Mouse (Mus musculus) midbrain, embryonic 14.5 days (tissue): Measurements from ENCODE around the gene Tmem236. TPM values are rescaled to one million over a fixed set of nuclear protein-coding genes. Genes with fewer than 3 reads are reported as not detected.

ENCODE experiments used
- ATAC-seq: fragments of 200-750 bp; cut with Nextera tagmentation; 2 replicates; pipeline ENCODE4 v1.8.0; 2017; ENCODE audit warnings: moderate number of reproducible peaks, moderate library complexity; ENCODE audit not compliant: low FRiP score, low TSS enrichment
- DNase-seq: peaks from one replicate; pipeline ENCODE4 v3.0.0-alpha.2; 2015
- H3K27ac ChIP-seq: fragments of 300-500 bp; sonication (generic); replicated peaks from 2 replicates; pipeline ENCODE4 v1.5.1; 2014; ENCODE audit warnings: mild to moderate bottlenecking, low read depth, low read length, moderate library complexity
- H3K27me3 ChIP-seq: fragments of 300-500 bp; sonication (generic); 2 replicates; pipeline ENCODE4 v1.6.1; 2014; ENCODE audit warnings: low read length, control low read depth, mixed read lengths; ENCODE audit not compliant: control insufficient read depth, insufficient read depth
- H3K36me3 ChIP-seq: fragments of 300-500 bp; sonication (generic); 2 replicates; pipeline ENCODE4 v1.6.1; 2014; ENCODE audit warnings: low read length, control low read depth; ENCODE audit not compliant: control insufficient read depth, insufficient read depth
- H3K4me1 ChIP-seq: fragments of 300-500 bp; sonication (generic); 2 replicates; pipeline ENCODE4 v1.6.1; 2014; ENCODE audit warnings: mild to moderate bottlenecking, antibody characterized with exemption, low read length, control low read depth; ENCODE audit not compliant: control insufficient read depth, insufficient read depth
- H3K4me2 ChIP-seq: fragments of 300-500 bp; sonication (generic); 2 replicates; pipeline ENCODE4 v1.6.1; 2014; ENCODE audit warnings: mild to moderate bottlenecking, low read length, moderate library complexity
- H3K4me3 ChIP-seq: fragments of 300-500 bp; sonication (generic); replicated peaks from 2 replicates; pipeline ENCODE4 v1.5.1; 2014; ENCODE audit warnings: low read depth, low read length
- H3K9ac ChIP-seq: fragments of 300-500 bp; sonication (generic); replicated peaks from 2 replicates; pipeline ENCODE4 v1.6.1; 2014; ENCODE audit warnings: mild to moderate bottlenecking, low read length, moderate library complexity
- H3K9me3 ChIP-seq: fragments of 300-500 bp; sonication (generic); 2 replicates; pipeline ENCODE4 v1.6.1; 2016; ENCODE audit warnings: low read length, control low read depth, mixed read lengths; ENCODE audit not compliant: control insufficient read depth
- WGBS: fragments of 180-500 bp; shearing (Covaris S2); extraction: QIAGEN DNeasy Blood & Tissue Kit; methylation state at CpG from one replicate; pipeline ENCODE4 v1.1.7; 2014; 5-methylcytosine and 5-hydroxymethylcytosine counted together
- polyA plus RNA-seq: library from polyadenylated mRNA; unstranded; fragments of >200 nt; fragmentation: Nextera tagmentation; extraction: Ambion mirVana; gene quantifications from 2 replicates; pipeline ENCODE4 v1.2.1, GENCODE M21; 2014

The Tmem236 gene
- polyA plus RNA-seq, 1 experiment from 2014 or later: 0.18 TPM

DNA sequence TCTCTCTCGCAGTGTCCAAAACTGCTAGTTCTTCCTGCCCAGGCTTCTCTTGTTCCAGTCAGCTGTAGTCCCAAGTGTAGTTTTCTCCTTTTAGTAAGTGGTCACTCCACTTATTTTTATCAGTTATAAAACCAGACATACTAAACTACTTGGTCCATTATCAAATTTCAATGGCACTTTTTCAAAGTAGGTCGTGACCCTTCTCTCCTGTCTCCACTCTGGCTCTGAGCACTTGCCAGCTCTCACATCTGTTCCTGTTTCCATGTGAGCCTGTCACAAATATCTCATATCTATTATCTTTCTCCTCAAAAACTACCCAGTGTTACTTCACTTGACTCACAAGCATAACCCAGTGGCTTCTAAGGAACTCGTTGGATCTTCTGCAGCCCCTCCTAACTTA is 29.0 kb upstream of the Tmem236 start:
- peaks cover 56% of the 10 kb centered on the region for H3K36me3 ChIP-seq
- H3K9me3 ChIP-seq: no peaks in the 10 kb centered on the region
- H3K9ac ChIP-seq: no peak overlapping the region
- H3K27ac ChIP-seq: no peak overlapping the region
- DNase-seq (no peak), ATAC-seq (no peak)
- WGBS: 88% methylated on average over 3 of the region's 3 CpGs
- H3K4me3 ChIP-seq: no peak overlapping the region
- H3K27me3 ChIP-seq: no peaks in the 10 kb centered on the region
- no peak overlapping the region for H3K4me2 ChIP-seq
- H3K4me1 ChIP-seq: no peaks in the 10 kb centered on the region

- ATAC-seq: no peak
- WGBS: 91% methylated on average over 2 of the region's 2 CpGs
- peaks cover 46% of the 10 kb centered on the region for H3K36me3 ChIP-seq
These were observed 27.4 kb upstream of the Tmem236 start for GRCm38 (mm10) chr2:14146913-14147312.

DNA sequence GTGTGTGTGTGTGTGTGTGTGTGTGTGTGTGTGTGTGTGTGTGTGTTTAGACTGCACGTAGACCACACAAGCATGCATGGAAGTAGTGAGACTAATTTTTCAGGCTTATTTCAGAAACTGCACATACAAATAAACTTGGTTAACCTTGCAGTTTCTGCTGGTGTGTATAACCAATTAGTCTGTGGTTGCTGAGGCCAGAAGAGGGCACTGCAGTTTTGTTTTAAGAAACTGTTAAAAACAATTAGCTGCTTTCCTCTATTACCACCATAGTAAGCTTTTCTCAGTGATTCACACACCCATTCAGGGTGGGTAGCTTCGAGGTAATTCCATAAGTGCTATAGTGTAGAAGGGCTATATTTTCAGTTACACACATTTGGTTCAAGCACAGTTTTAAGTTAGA is 23.5 kb upstream of the Tmem236 start:
- Histone ChIP-seq H3K36me3 (peaks cover 17% of the 10 kb centered on the region), H3K4me3 (no peak overlapping the region), H3K9ac (no peak overlapping the region), H3K9me3 (no peaks in the 10 kb centered on the region), H3K4me2 (no peak overlapping the region), H3K27ac (no peak overlapping the region), H3K27me3 (no peaks in the 10 kb centered on the region), H3K4me1 (no peaks in the 10 kb centered on the region)
- DNase-seq (peak; percentile 38), ATAC-seq (no peak)
- 94% methylated on average over 2 of the region's 2 CpGs for WGBS

More at GRCm38 (mm10) chr2:14146913-14147312, 27.4 kb upstream of the Tmem236 start:
- Histone ChIP-seq H3K9me3 (no peaks in the 10 kb centered on the region), H3K4me3 (no peak overlapping the region), H3K27ac (no peak overlapping the region), H3K9ac (no peak overlapping the region), H3K4me2 (no peak overlapping the region), H3K27me3 (no peaks in the 10 kb centered on the region), H3K4me1 (no peaks in the 10 kb centered on the region)
- DNase-seq: peak; percentile 59

DNA sequence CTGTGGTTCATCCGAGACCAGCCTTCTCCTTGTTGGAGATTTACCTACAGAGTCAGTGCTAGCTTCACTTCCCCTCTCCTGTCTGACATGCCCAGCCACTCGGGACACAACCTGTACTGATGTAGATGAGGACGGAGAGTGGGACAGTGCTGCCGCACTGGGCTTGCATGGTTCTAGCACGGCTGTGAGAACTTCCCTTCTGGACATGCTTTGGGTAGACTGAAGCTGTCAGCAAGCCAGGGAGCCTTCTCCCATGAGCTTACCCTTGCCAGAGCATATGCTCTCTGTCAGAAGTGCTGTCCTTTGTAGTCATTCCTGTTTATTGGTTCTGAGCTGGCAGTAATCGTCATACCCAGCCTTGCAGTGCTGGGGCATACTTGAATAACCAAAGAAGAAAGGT is 22.5 kb upstream of the Tmem236 start:
- no peaks in the 10 kb centered on the region for H3K27me3 ChIP-seq
- DNase-seq: no peak
- WGBS: 91% methylated on average over 6 of the region's 6 CpGs
- H3K36me3 ChIP-seq: peaks cover 9% of the 10 kb centered on the region; the same call in 1 of the 2 replicates
- no peak for ATAC-seq
- H3K9me3 ChIP-seq: no peaks in the 10 kb centered on the region
- H3K9ac ChIP-seq: no peak overlapping the region
- no peak overlapping the region for H3K4me3 ChIP-seq
- no peak overlapping the region for H3K4me2 ChIP-seq
- no peaks in the 10 kb centered on the region for H3K4me1 ChIP-seq
- no peak overlapping the region for H3K27ac ChIP-seq

- Histone ChIP-seq H3K27me3 (no peaks in the 10 kb centered on the region), H3K36me3 (0 out of 2 replicates have a peak, but pooled peaks cover 3% of the 10 kb centered on the region), H3K9ac (no peak overlapping the region), H3K4me1 (no peaks in the 10 kb centered on the region), H3K27ac (no peak overlapping the region), H3K4me3 (no peak overlapping the region), H3K4me2 (no peak overlapping the region), H3K9me3 (no peaks in the 10 kb centered on the region)
- WGBS: 78% methylated on average over 3 of the region's 3 CpGs
- DNase-seq (no peak), ATAC-seq (no peak)
These were observed 15.3 kb upstream of the Tmem236 start for GRCm38 (mm10) chr2:14159047-14159446.

DNA sequence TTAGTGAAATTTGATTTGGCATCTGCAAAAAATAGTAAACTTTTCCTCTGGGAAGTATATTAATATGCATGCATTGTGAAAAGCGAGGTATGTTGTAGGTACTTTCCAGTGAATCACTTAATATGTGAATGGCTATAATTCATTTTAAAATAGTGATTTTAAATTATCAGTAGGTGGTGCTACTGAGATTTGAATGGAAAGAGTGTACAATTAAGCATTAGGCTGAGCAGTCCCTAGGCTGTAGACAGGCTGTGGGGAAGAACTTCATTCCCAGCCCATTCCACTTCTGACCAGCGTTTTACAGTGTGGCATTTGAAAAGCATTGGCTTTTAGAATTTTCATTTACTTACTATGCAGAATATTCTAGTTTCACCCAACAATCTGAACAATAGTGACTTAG is 14.6 kb upstream of the Tmem236 start:
- H3K36me3 ChIP-seq: 0 out of 2 replicates have a peak, but pooled peaks cover 3% of the 10 kb centered on the region
- no peak overlapping the region for H3K27ac ChIP-seq
- H3K27me3 ChIP-seq: no peaks in the 10 kb centered on the region
- ATAC-seq: no peak
- H3K9me3 ChIP-seq: no peaks in the 10 kb centered on the region
- no peak overlapping the region for H3K4me2 ChIP-seq
- DNase-seq: peak; percentile 36
- H3K9ac ChIP-seq: no peak overlapping the region
- no peaks in the 10 kb centered on the region for H3K4me1 ChIP-seq
- 86% methylated on average over 2 of the region's 2 CpGs for WGBS
- H3K4me3 ChIP-seq: no peak overlapping the region

DNA sequence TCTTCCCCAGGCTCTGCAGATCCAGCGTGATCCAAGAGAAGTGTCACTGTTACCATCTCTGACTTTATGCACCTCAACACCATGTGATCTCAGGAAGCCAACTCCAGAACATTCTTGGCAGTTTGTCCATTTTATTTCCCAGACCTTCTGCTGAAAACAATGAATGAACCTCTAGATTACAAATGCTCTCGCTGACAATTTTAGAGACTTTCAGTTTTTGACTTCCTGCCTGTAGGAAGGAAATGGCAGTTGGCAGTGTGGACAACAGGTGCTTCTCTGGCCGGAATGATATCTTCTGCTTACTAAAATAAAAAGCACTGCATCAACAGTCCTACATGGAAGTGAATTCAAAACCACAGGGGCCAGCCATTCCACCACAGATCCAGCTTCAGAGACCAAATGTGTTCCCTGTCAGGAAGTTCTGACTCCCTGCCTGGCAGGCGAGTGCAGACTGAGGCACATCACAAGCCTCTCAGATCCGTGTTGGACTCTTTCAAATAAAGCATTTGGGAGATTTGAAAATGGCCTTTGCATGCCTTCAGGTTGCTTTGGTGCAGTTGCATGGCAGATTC is 9.8 kb upstream of the Tmem236 start:
- Histone ChIP-seq H3K4me1 (no peaks in the 10 kb centered on the region), H3K9ac (no peak overlapping the region), H3K9me3 (no peaks in the 10 kb centered on the region), H3K4me2 (no peak overlapping the region), H3K36me3 (no peaks in the 10 kb centered on the region), H3K27me3 (no peaks in the 10 kb centered on the region), H3K4me3 (no peak overlapping the region), H3K27ac (no peak overlapping the region)
- WGBS: 77% methylated on average over 5 of the region's 5 CpGs
- no peak for DNase-seq
- ATAC-seq: no peak

DNA sequence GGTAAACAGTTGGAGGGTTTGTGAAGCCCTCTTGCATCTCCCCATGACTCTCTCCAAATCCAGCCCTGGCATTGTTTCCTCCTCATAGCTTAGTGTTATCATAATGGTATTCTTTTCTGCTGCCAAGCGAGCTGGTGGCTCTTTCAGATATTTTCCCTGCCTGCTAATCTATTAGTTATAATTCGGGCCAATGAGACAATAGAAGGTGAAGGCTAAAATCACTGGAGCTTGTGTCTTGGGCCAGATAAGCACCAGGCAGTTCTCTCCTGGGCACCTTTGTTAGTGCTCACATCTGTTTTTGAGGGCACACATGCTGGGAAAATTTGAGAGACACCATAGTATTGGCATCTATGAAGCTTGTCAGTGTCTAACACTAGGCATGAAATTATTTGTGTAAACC is 9.3 kb upstream of the Tmem236 start:
- Histone ChIP-seq H3K9ac (no peak overlapping the region), H3K4me1 (no peaks in the 10 kb centered on the region), H3K36me3 (no peaks in the 10 kb centered on the region), H3K4me2 (no peak overlapping the region), H3K4me3 (no peak overlapping the region), H3K27ac (no peak overlapping the region), H3K27me3 (no peaks in the 10 kb centered on the region), H3K9me3 (no peaks in the 10 kb centered on the region)
- 28% methylated on average over 2 of the region's 2 CpGs for WGBS
- ATAC-seq (no peak), DNase-seq (no peak)

DNA sequence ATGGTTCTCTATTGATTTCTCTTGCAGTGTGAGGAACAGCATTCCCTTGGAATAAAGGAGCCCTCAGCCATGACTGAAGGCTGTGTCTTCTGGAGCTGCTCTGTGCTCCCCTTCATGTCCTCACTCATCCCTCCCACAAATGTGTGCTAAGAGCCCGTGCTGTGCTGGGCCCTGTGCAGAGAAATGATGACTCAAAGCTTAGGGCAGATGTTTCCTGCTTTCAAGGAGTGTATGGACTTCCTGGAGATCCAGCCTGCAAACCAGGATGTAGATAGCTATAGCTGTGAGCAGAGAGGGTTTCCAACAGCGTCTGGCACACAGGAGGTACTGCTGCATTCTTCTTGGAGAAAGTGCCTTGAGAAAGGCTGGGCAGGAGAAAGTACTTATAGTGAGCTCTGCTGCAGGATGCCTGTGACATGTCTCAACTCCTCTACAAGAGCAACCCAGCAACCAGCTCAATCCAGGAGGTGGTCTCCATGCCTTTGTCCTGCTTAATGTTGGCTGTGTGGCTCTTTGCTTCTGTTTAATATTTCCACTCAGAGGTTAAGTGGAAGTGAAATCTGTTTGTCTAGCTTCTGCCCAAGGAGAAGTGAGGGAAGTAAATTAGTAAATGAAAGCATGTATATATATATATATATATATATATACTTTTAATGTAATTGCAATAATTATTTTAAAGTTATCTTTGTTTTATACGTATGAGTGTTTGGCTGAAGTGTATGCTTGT is 8.5 kb upstream of the Tmem236 start:
- Histone ChIP-seq H3K4me3 (no peak overlapping the region), H3K36me3 (no peaks in the 10 kb centered on the region), H3K27ac (no peak overlapping the region), H3K4me2 (no peak overlapping the region), H3K9ac (no peak overlapping the region), H3K4me1 (no peaks in the 10 kb centered on the region), H3K9me3 (no peaks in the 10 kb centered on the region), H3K27me3 (no peaks in the 10 kb centered on the region)
- no peak for ATAC-seq
- DNase-seq: no peak
- 82% methylated on average over 3 of the region's 3 CpGs for WGBS
